10 mouse cellular contexts compared by ENCODE assay signal in genomic region chr12:85629661-85630481, GRCm38 (mm10). TPM values are rescaled to one million over a fixed set of nuclear protein-coding genes. Genes with fewer than 3 reads are reported as not detected.
DNase-seq lines count a peak whose midpoint lies in the region; ATAC-seq lines count a peak whose summit lies in the region.
"Had no signal": no experiment of that assay in that cellular context is flagged by ENCODE, and none has a peak within 500 bp of the region (broad histone marks: within the 10 kb centered on the region; RNA-seq: fewer than 3 reads in every experiment).

No protein-coding gene starts in this region.

- no peaks in the 10 kb centered on the region for H3K9me3 ChIP-seq in hindbrain, embryonic 12.5 days (replicated peaks)
- no peaks in the 10 kb centered on the region for H3K9me3 ChIP-seq in hindbrain, embryonic 14.5 days (ENCODE audit: control insufficient read depth, low read length)
- H3K9me3 ChIP-seq in heart, embryonic 16.5 days (replicated peaks; ENCODE audit: control insufficient read depth, low read length): no peaks in the 10 kb centered on the region
- H3K9me3 ChIP-seq: G1E; liver, embryonic 13.5 days had no signal

- DNase-seq in hindbrain, embryonic 14.5 days (ENCODE audit: low spot score): no peak
- DNase-seq in cerebellum, adult 18-20 months: peak; percentile 52 to 53
- peak; percentile 41 for DNase-seq in lung, postnatal 25 days (ENCODE audit: low spot score)
- no peak for DNase-seq in layer of hippocampus, adult 18-20 months (ENCODE audit: low spot score in 2 of 2)
- no peak for DNase-seq in left cerebral cortex, adult 11 months (ENCODE audit: low spot score)
- DNase-seq: liver, embryonic 13.5 days had no signal

- no peak overlapping the region for H3K4me2 ChIP-seq in hindbrain, embryonic 12.5 days (replicated peaks)
- no peak overlapping the region for H3K4me2 ChIP-seq in hindbrain, embryonic 14.5 days (replicated peaks)
- H3K4me2 ChIP-seq in heart, embryonic 16.5 days (ENCODE audit: low read depth, low read length): no peak overlapping the region
- H3K4me2 ChIP-seq: liver, embryonic 13.5 days had no signal

- H3K36me3 ChIP-seq in hindbrain, embryonic 12.5 days: 0 out of 2 replicates have a peak, but pooled peaks cover 12% of the 10 kb centered on the region
- peaks cover 27% of the 10 kb centered on the region for H3K36me3 ChIP-seq in hindbrain, embryonic 14.5 days (replicated peaks; ENCODE audit: control insufficient read depth, insufficient read depth)
- H3K36me3 ChIP-seq in heart, embryonic 16.5 days (ENCODE audit: control insufficient read depth, insufficient read depth): peaks cover 11% of the 10 kb centered on the region
- H3K36me3 ChIP-seq: G1E; liver, embryonic 13.5 days had no signal

- no peak for ATAC-seq in hindbrain, embryonic 12.5 days (ENCODE audit: low FRiP score)
- ATAC-seq in hindbrain, embryonic 14.5 days (ENCODE audit: low FRiP score): no peak
- ATAC-seq in heart, embryonic 16.5 days (replicated peaks; ENCODE audit: extremely low read depth, insufficient read depth, low FRiP score): peak; percentile 43; the same call in 1 of the 2 replicates
- no peak for ATAC-seq in frontal cortex, adult (ENCODE audit: low TSS enrichment)

- no peak overlapping the region for H3K27ac ChIP-seq in hindbrain, embryonic 12.5 days
- H3K27ac ChIP-seq in hindbrain, embryonic 14.5 days: no peak overlapping the region
- H3K27ac ChIP-seq in heart, embryonic 16.5 days (ENCODE audit: low read length): 0 out of 2 replicates have a peak overlapping the region, but pooled peaks have one; percentile 0
- H3K27ac ChIP-seq: liver, embryonic 13.5 days had no signal

- H3K4me3 ChIP-seq in hindbrain, embryonic 12.5 days: no peak overlapping the region
- H3K4me3 ChIP-seq in hindbrain, embryonic 14.5 days (replicated peaks; ENCODE audit: low read length): no peak overlapping the region
- H3K4me3 ChIP-seq in heart, embryonic 16.5 days (ENCODE audit: low read length): no peak overlapping the region
- H3K4me3 ChIP-seq: liver, embryonic 13.5 days had no signal

- no peaks in the 10 kb centered on the region; the same call in 1 of the 2 replicates for H3K27me3 ChIP-seq in hindbrain, embryonic 12.5 days
- no peaks in the 10 kb centered on the region for H3K27me3 ChIP-seq in hindbrain, embryonic 14.5 days (ENCODE audit: control insufficient read depth, insufficient read depth, low read length)
- no peaks in the 10 kb centered on the region for H3K27me3 ChIP-seq in heart, embryonic 16.5 days (ENCODE audit: control insufficient read depth, insufficient read depth, low read length)
- H3K27me3 ChIP-seq: liver, embryonic 13.5 days had no signal

- peaks cover 8% of the 10 kb centered on the region for H3K4me1 ChIP-seq in hindbrain, embryonic 12.5 days
- H3K4me1 ChIP-seq in hindbrain, embryonic 14.5 days (replicated peaks; ENCODE audit: control insufficient read depth, insufficient read depth, low read length): 0 out of 2 replicates have a peak, but pooled peaks cover 3% of the 10 kb centered on the region
- peaks cover 19% of the 10 kb centered on the region for H3K4me1 ChIP-seq in heart, embryonic 16.5 days (ENCODE audit: control insufficient read depth, insufficient read depth, low read length)

- WGBS in hindbrain, embryonic 12.5 days: 78% methylated on average over 21 of the region's 21 CpGs
- 70% methylated on average over 21 of the region's 21 CpGs for WGBS in hindbrain, embryonic 14.5 days
- 54% methylated on average over 21 of the region's 21 CpGs for WGBS in heart, embryonic 16.5 days

- H3K9ac ChIP-seq in hindbrain, embryonic 12.5 days: 0 out of 2 replicates have a peak overlapping the region, but pooled peaks have one; percentile 0
- no peak overlapping the region for H3K9ac ChIP-seq in hindbrain, embryonic 14.5 days
- peak overlapping the region; percentile 21; the same call in 1 of the 2 replicates for H3K9ac ChIP-seq in heart, embryonic 16.5 days (ENCODE audit: low read length)
- H3K9ac ChIP-seq: liver, embryonic 13.5 days had no signal

RNA-seq across cellular contexts. Expression of gene Jdp2, which starts 31.0 kb away (rescaled TPM):
- 0.90 and 1.1 TPM in 2 replicates for polyA plus RNA-seq in hindbrain, embryonic 12.5 days (2016; fragmentation: Nextera tagmentation; extraction: Ambion mirVana)
- polyA plus RNA-seq in hindbrain, embryonic 14.5 days (2014; fragmentation: Nextera tagmentation; extraction: Ambion mirVana): 0.83 and 1.3 TPM in 2 replicates
- 0.34 and 0.37 TPM in 2 replicates for polyA plus RNA-seq in heart, embryonic 16.5 days (2015; fragmentation: Nextera tagmentation; extraction: Ambion mirVana)
- total RNA-seq in layer of hippocampus, adult 18-20 months (2021): 10 to 100 TPM; 44.6 to 55.5 TPM
- total RNA-seq: G1E had no signal
- polyA plus RNA-seq: G1E had no signal

RNA-seq across cellular contexts. Expression of gene Batf, which starts 56.6 kb away (rescaled TPM):
- 2.3 and 2.6 TPM in 2 replicates for polyA plus RNA-seq in hindbrain, embryonic 12.5 days (2016; fragmentation: Nextera tagmentation; extraction: Ambion mirVana)
- polyA plus RNA-seq in hindbrain, embryonic 14.5 days (2014; fragmentation: Nextera tagmentation; extraction: Ambion mirVana): 0.81 and 1.1 TPM in 2 replicates
- 5.1 and 6.8 TPM in 2 replicates for polyA plus RNA-seq in heart, embryonic 16.5 days (2015; fragmentation: Nextera tagmentation; extraction: Ambion mirVana)
- under 1 TPM; 0.35 to 0.36 TPM for total RNA-seq in layer of hippocampus, adult 18-20 months (2021)
- total RNA-seq: G1E had no signal
- polyA plus RNA-seq: G1E had no signal

Comparison
In these comparisons a context has a peak if more than half of its experiments do, and no peak if none do; other contexts are left out.
1. DNase-seq: peak in cerebellum, adult 18-20 months (2 of 2) and lung, postnatal 25 days (single experiment); none in hindbrain, embryonic 14.5 days (single experiment), layer of hippocampus, adult 18-20 months (0 of 2) and left cerebral cortex, adult 11 months (single experiment).